Mouse (Mus musculus): ENCODE results near the gene Nat14. TPM values are rescaled to one million over a fixed set of nuclear protein-coding genes. Genes with fewer than 3 reads are reported as not detected.
"Not testable (repeated sequence)": the region's sequence is repeated elsewhere in the genome, so short reads cannot be mapped to it uniquely, and the experiment has no call there.

The Nat14 gene
- polyA plus RNA-seq (2015; fragmentation: Nextera tagmentation; extraction: Ambion mirVana) = 32.0 and 38.3 TPM in 2 replicates

DNA sequence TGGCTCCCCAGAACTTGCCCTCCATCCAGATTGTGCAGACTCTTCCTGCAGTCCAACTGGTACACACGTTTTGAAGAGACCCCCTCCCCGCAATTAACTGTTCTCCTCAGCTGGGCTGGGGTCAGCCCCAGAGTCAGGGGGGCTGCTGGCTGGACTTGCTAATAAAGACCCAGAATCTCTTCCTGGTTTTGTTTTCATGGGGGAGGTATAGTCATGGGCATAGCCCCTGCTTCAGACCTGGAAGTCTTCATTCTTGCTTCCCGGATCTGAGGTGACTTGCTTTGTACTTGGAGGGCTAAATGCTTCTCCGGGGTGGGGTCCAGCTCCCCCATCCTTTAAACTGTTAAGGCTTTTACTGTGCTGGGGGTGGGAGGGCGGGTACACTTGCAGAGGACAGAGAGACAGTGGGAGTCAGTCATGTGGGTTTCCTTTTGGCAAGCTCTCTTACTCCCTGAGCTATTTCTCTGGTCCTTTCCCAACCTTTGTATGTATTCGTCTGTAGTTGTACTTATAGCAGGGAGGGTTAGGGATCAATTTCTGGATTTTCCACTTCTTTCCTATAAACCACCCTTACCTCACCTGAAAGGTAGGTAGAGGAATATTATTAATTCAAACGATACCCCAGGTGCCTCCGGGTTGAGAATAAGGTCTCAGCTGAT, at the start of gene Nat14:
Gene Nat14, plus strand, starts transcription at position 205 of the 659 bp plus-strand sequence.
- no peaks in the 10 kb centered on the region for H3K27me3 ChIP-seq (replicated peaks; ENCODE audit: control insufficient read depth, insufficient read depth, low read length)
- peaks cover 19% of the 10 kb centered on the region for H3K36me3 ChIP-seq (ENCODE audit: control insufficient read depth, insufficient read depth)
- peak within 1 kb of the TSS; percentile 100 for H3K4me2 ChIP-seq (ENCODE audit: low read length)
- 22% methylated on average over 8 of the region's 8 CpGs for WGBS
- 0 out of 2 replicates have a peak, but pooled peaks have one; percentile 3 for ATAC-seq
- peak within 1 kb of the TSS; percentile 56 for H3K4me3 ChIP-seq (replicated peaks; ENCODE audit: low read length)
- H3K9ac ChIP-seq (replicated peaks; ENCODE audit: low read depth, low read length) = peak within 1 kb of the TSS; percentile 77
- H3K27ac ChIP-seq (ENCODE audit: low read length) = peak within 1 kb of the TSS; percentile 98
- H3K9me3 ChIP-seq (ENCODE audit: control insufficient read depth, low read length) = no peaks in the 10 kb centered on the region
- peaks cover 51% of the 10 kb centered on the region for H3K4me1 ChIP-seq (replicated peaks; ENCODE audit: control insufficient read depth, insufficient read depth, low read length)

GRCm38 (mm10) chr7:4876753-4877221, 45.0 kb upstream of the Nat14 start, which contains the start of gene Isoc2a:
Isoc2a (plus strand) TSS chr7:4877153.
- Histone ChIP-seq H3K4me1 (replicated peaks; ENCODE audit: control insufficient read depth, insufficient read depth, low read length) (peaks cover 12% of the 10 kb centered on the region), H3K9ac (replicated peaks; ENCODE audit: low read depth, low read length) (peak within 1 kb of the TSS; percentile 46), H3K36me3 (ENCODE audit: control insufficient read depth, insufficient read depth) (no peaks in the 10 kb centered on the region), H3K27ac (ENCODE audit: low read length) (no peak within 1 kb of the TSS), H3K4me3 (replicated peaks; ENCODE audit: low read length) (peak within 1 kb of the TSS; percentile 51), H3K4me2 (ENCODE audit: low read length) (peak within 1 kb of the TSS; percentile 68), H3K9me3 (ENCODE audit: control insufficient read depth, low read length) (no peaks in the 10 kb centered on the region), H3K27me3 (replicated peaks; ENCODE audit: control insufficient read depth, insufficient read depth, low read length) (no peaks in the 10 kb centered on the region)
- under 1% methylated on average over 22 of the region's 22 CpGs for WGBS
- ATAC-seq = peak; percentile 100

GRCm38 (mm10) chr7:4877226-4877625, 44.6 kb upstream of the Nat14 start:
- no peak; the same call in 1 of the 2 replicates for ATAC-seq
- peak overlapping the region; percentile 51 for H3K4me3 ChIP-seq (replicated peaks; ENCODE audit: low read length)
- WGBS = 5% methylated on average over 11 of the region's 11 CpGs
- no peaks in the 10 kb centered on the region for H3K36me3 ChIP-seq (ENCODE audit: control insufficient read depth, insufficient read depth)
- H3K9me3 ChIP-seq (ENCODE audit: control insufficient read depth, low read length) = no peaks in the 10 kb centered on the region
- H3K4me2 ChIP-seq (ENCODE audit: low read length) = peak overlapping the region; percentile 68
- H3K4me1 ChIP-seq (replicated peaks; ENCODE audit: control insufficient read depth, insufficient read depth, low read length) = peaks cover 12% of the 10 kb centered on the region
- no peaks in the 10 kb centered on the region for H3K27me3 ChIP-seq (replicated peaks; ENCODE audit: control insufficient read depth, insufficient read depth, low read length)
- H3K27ac ChIP-seq (ENCODE audit: low read length) = no peak overlapping the region
- H3K9ac ChIP-seq (replicated peaks; ENCODE audit: low read depth, low read length) = peak overlapping the region; percentile 46

GRCm38 (mm10) chr7:4878186-4878585, 43.6 kb upstream of the Nat14 start:
- Histone ChIP-seq H3K4me2 (ENCODE audit: low read length) (no peak overlapping the region), H3K36me3 (ENCODE audit: control insufficient read depth, insufficient read depth) (no peaks in the 10 kb centered on the region), H3K4me1 (replicated peaks; ENCODE audit: control insufficient read depth, insufficient read depth, low read length) (peaks cover 12% of the 10 kb centered on the region), H3K9ac (replicated peaks; ENCODE audit: low read depth, low read length) (no peak overlapping the region), H3K27me3 (replicated peaks; ENCODE audit: control insufficient read depth, insufficient read depth, low read length) (no peaks in the 10 kb centered on the region), H3K9me3 (ENCODE audit: control insufficient read depth, low read length) (no peaks in the 10 kb centered on the region), H3K27ac (ENCODE audit: low read length) (no peak overlapping the region), H3K4me3 (replicated peaks; ENCODE audit: low read length) (no peak overlapping the region)
- no peak for ATAC-seq

DNA sequence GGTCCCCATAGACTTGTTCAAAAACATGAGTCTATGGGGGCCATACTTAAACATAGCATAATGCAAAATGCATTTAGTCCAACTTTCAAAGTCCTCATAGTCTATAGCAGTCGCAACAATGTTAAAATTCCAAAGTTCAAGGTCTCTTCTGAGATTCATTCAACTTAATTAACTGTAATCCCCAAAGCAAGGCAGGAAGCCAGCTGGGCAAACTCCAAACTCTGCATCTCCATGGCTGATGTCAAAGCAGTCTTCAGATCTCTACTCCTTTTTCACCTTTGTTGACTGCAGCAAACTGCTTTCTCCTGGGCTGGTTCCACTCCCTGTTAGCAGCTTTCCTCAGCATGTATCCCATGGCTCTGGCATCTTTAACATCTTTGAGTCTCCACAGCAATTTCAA, 42.8 kb upstream of the Nat14 start:
- ATAC-seq; H3K9me3 ChIP-seq (ENCODE audit: control insufficient read depth, low read length): not testable (repeated sequence)
- WGBS = 91% methylated on average over 1 of the region's 1 CpGs

DNA sequence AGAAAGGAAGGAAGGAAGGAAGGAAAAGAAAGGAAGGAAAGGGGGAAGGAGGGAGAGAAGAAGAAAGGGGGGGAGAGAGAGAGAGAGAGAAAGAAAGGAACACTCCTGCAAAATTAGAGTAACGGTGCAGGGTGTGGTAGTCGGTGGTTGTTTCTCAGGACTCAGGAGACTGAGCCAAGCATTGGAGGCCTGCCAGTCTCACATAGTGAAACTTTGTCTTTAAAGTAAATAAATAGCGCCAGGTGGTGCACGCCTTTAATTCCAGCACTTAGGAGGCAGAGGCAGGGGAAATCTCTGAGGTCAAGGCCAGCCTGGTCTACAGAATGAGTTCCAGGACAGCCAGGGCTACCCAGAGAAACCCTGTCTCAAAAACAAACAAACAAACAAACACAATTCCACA, 35.1 kb upstream of the Nat14 start:
- H3K9ac ChIP-seq (replicated peaks; ENCODE audit: low read depth, low read length) = no peak overlapping the region
- 64% methylated on average over 4 of the region's 4 CpGs for WGBS
- no peaks in the 10 kb centered on the region for H3K9me3 ChIP-seq (ENCODE audit: control insufficient read depth, low read length)
- ATAC-seq = no peak
- H3K27me3 ChIP-seq (replicated peaks; ENCODE audit: control insufficient read depth, insufficient read depth, low read length) = no peaks in the 10 kb centered on the region
- H3K4me2 ChIP-seq (ENCODE audit: low read length) = no peak overlapping the region
- no peak overlapping the region for H3K27ac ChIP-seq (ENCODE audit: low read length)
- H3K4me1 ChIP-seq (replicated peaks; ENCODE audit: control insufficient read depth, insufficient read depth, low read length) = no peaks in the 10 kb centered on the region
- H3K4me3 ChIP-seq (replicated peaks; ENCODE audit: low read length) = no peak overlapping the region
- H3K36me3 ChIP-seq (ENCODE audit: control insufficient read depth, insufficient read depth) = no peaks in the 10 kb centered on the region

More for the DNA sequence above, 42.8 kb upstream of the Nat14 start:
- not testable (repeated sequence) for H3K9ac ChIP-seq (replicated peaks; ENCODE audit: low read depth, low read length); H3K36me3 ChIP-seq (ENCODE audit: control insufficient read depth, insufficient read depth); H3K27ac ChIP-seq (ENCODE audit: low read length); H3K27me3 ChIP-seq (replicated peaks; ENCODE audit: control insufficient read depth, insufficient read depth, low read length); H3K4me2 ChIP-seq (ENCODE audit: low read length); H3K4me3 ChIP-seq (replicated peaks; ENCODE audit: low read length)
- peaks cover 12% of the 10 kb centered on the region for H3K4me1 ChIP-seq (replicated peaks; ENCODE audit: control insufficient read depth, insufficient read depth, low read length)

DNA sequence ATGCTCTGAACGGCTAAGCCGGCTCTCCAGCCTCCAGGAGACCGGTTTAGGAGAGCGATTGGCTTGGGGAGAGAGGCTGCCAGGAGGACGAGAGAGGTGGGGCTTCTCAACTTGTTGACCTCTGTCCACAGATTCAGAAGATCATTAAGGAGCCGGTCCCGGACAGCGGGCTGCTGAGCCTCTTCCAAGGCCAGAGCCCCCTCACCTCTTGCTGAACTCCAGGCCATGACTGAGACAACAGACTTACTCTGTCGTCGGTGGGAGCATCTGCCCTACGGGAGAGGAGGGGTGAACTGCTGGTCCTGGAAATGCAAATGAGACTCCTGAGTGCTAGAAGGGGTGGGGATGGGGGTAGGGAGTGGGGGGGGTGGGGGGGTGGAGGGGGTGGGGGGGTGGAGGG, 26.6 kb upstream of the Nat14 start:
- Histone ChIP-seq H3K36me3 (ENCODE audit: control insufficient read depth, insufficient read depth) (no peaks in the 10 kb centered on the region), H3K27ac (ENCODE audit: low read length) (no peak overlapping the region), H3K27me3 (replicated peaks; ENCODE audit: control insufficient read depth, insufficient read depth, low read length) (no peaks in the 10 kb centered on the region), H3K4me2 (ENCODE audit: low read length) (no peak overlapping the region), H3K4me1 (replicated peaks; ENCODE audit: control insufficient read depth, insufficient read depth, low read length) (peaks cover 10% of the 10 kb centered on the region), H3K4me3 (replicated peaks; ENCODE audit: low read length) (no peak overlapping the region), H3K9me3 (ENCODE audit: control insufficient read depth, low read length) (no peaks in the 10 kb centered on the region), H3K9ac (replicated peaks; ENCODE audit: low read depth, low read length) (no peak overlapping the region)
- no peak for ATAC-seq
- 64% methylated on average over 11 of the region's 11 CpGs for WGBS

DNA sequence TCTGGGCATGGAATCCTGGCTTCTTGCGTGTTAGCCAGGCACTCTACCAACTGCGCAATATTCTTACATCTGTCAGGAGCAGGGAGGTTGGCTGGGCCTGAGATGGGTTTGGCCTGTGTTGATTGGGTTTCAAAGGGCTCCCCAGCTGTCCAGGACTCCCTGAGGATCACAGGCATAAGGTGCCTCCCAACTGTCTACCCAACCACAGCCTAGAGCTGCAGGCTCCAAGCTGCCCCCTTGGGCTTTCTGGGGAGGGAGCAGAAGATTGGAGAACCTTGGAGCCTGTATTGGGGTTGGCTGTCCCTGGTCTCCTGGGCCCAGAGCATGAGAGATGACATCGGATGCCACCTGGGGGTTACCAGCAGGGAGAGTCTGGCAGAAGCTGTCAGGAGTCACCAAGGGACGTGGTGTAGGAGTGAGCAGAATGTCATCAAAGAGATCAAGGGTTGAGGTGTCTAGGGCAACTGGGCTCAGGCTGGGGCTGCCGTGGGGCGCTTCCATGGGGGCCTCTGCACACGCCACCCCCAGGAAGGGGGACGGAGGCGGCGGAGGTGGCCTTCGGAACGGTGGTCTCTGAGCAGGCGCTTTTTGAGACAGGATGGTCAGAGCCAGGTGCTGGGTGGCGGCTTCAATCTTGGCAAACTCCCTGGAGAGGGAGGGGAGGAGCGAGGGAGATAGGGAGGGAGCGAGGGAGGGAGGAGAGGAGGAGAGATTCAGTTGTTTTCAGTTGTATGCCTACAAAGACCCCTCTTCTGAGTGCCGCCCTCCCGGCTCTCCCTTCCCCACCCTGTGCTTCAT, 22.8 kb upstream of the Nat14 start:
- no peak overlapping the region; the same call in 1 of the 2 replicates for H3K27ac ChIP-seq (ENCODE audit: low read length)
- peak overlapping the region; percentile 20 for H3K9ac ChIP-seq (replicated peaks; ENCODE audit: low read depth, low read length)
- peak overlapping the region; percentile 57 for H3K4me2 ChIP-seq (ENCODE audit: low read length)
- 24% methylated on average over 16 of the region's 18 CpGs for WGBS
- H3K4me3 ChIP-seq (replicated peaks; ENCODE audit: low read length) = peak overlapping the region; percentile 37
- no peaks in the 10 kb centered on the region for H3K9me3 ChIP-seq (ENCODE audit: control insufficient read depth, low read length)
- H3K27me3 ChIP-seq (replicated peaks; ENCODE audit: control insufficient read depth, insufficient read depth, low read length) = no peaks in the 10 kb centered on the region
- peak; percentile 51 for ATAC-seq
- peaks cover 10% of the 10 kb centered on the region for H3K4me1 ChIP-seq (replicated peaks; ENCODE audit: control insufficient read depth, insufficient read depth, low read length)
- H3K36me3 ChIP-seq (ENCODE audit: control insufficient read depth, insufficient read depth) = no peaks in the 10 kb centered on the region

Data from forebrain, embryonic 16.5 days (tissue).